Mouse (Mus musculus): ENCODE results near the gene Iqsec2. TPM values are rescaled to one million over a fixed set of nuclear protein-coding genes. Genes with fewer than 3 reads are reported as not detected.

Gene Iqsec2
- polyA plus RNA-seq, 1 experiment from 2014 or later = 3.7 TPM

DNA sequence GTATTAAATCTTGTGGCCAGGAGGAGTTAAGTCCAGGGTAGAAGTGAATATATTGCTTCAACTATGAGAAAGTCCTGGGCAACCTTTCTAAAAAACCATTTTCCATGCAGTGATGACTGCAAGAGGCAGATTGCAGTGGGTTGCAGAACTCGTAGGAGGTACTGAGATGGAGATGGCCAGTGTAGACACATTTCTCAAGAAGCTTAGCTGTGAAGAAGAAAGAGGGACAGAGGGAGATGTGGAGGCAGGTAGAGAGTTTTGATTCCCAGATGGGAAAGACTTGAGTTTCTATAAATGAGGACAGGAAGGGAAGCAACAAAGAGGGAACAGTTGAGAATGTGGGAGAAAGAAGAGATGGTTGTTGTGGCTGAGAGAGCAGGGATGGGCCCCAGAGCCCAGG, 47.2 kb downstream of the Iqsec2 start:
- WGBS (ENCODE audit: insufficient replicate concordance) = 60% methylated on average over 1 of the region's 1 CpGs
- Histone ChIP-seq H3K9ac (replicated peaks) (no peak overlapping the region), H3K36me3 (replicated peaks; ENCODE audit: insufficient read depth, low read length) (no peaks in the 10 kb centered on the region), H3K4me3 (ENCODE audit: low read depth, low read length) (no peak overlapping the region), H3K27me3 (ENCODE audit: insufficient read depth, low read length) (no peaks in the 10 kb centered on the region; the same call in 1 of the 2 replicates), H3K9me3 (ENCODE audit: low read length) (no peaks in the 10 kb centered on the region), H3K4me2 (ENCODE audit: low read depth, low read length) (no peak overlapping the region), H3K4me1 (ENCODE audit: insufficient read depth) (no peaks in the 10 kb centered on the region), H3K27ac (ENCODE audit: low read depth) (no peak overlapping the region)
- DNase-seq (no peak), ATAC-seq (no peak)
- no peak for TF ChIP-seq CTCF (IDR thresholded peaks at IDR 0.05; ENCODE audit: low read depth)
- no peak for TF ChIP-seq EP300 (IDR thresholded peaks at IDR 0.05; ENCODE audit: low read depth)

DNA sequence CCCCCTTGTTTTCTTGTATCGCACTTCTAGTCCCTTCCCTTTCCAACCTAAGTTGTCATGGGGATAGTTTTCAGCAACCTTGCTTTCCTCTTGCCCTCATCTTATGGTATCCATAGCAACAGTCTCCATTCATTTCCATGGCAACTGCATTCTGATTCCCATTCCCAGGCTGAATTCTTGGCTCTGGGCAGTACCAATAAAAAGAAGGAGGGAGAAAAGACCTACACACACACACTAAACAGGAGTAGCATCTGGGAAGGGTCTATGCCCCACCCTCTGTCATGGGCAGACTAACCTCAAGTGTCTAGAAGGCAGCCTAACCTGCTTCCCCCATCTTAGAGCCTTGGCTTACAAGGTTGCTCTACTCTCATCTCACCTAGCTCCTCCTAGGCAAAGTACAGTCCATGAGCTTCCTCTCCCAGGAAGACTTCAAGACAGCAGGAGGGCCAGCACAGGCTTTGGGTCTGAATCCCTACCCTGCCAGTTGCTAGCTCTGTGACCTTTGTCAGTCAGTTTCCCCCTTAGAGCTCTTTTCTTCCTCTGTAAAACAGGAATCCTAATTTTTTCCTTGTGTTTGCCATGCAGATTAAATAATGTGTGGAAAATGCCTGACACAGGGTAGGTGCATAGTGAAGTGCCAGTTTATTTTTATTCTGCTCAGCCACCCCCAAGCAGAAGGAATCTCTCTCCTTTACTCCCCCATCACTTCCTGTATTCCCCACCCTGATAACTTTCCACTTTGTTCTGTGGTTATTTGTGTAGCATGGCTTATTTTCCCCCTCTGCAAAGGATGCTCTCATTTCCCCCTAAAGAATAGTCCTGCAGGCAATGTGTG, 54.0 kb downstream of the Iqsec2 start:
- Histone ChIP-seq H3K36me3 (replicated peaks; ENCODE audit: insufficient read depth, low read length) (no peaks in the 10 kb centered on the region), H3K27me3 (ENCODE audit: insufficient read depth, low read length) (no peaks in the 10 kb centered on the region; the same call in 1 of the 2 replicates), H3K9me3 (ENCODE audit: low read length) (no peaks in the 10 kb centered on the region), H3K9ac (replicated peaks) (no peak overlapping the region), H3K4me3 (ENCODE audit: low read depth, low read length) (no peak overlapping the region), H3K27ac (ENCODE audit: low read depth) (no peak overlapping the region), H3K4me2 (ENCODE audit: low read depth, low read length) (no peak overlapping the region), H3K4me1 (ENCODE audit: insufficient read depth) (no peaks in the 10 kb centered on the region)
- WGBS (ENCODE audit: insufficient replicate concordance) = 68% methylated on average over 1 of the region's 1 CpGs
- TF ChIP-seq CTCF (IDR thresholded peaks at IDR 0.05; ENCODE audit: low read depth) (no peak), EP300 (IDR thresholded peaks at IDR 0.05; ENCODE audit: low read depth) (no peak)
- DNase-seq (no peak), ATAC-seq (no peak)

GRCm38 (mm10) chrX:152201737-152202421, 57.8 kb downstream of the Iqsec2 start:
- 66% methylated on average over 4 of the region's 4 CpGs for WGBS (ENCODE audit: insufficient replicate concordance)
- no peaks in the 10 kb centered on the region for H3K27me3 ChIP-seq (ENCODE audit: insufficient read depth, low read length)

GRCm38 (mm10) chrX:152202422-152203103, 58.5 kb downstream of the Iqsec2 start:
- no peak overlapping the region for H3K4me2 ChIP-seq (ENCODE audit: low read depth, low read length)
- no peak overlapping the region for H3K27ac ChIP-seq (ENCODE audit: low read depth)
- no peaks in the 10 kb centered on the region for H3K36me3 ChIP-seq (replicated peaks; ENCODE audit: insufficient read depth, low read length)
- TF ChIP-seq CTCF (IDR thresholded peaks at IDR 0.05; ENCODE audit: low read depth) = no peak
- TF ChIP-seq EP300 (IDR thresholded peaks at IDR 0.05; ENCODE audit: low read depth) = no peak
- H3K9me3 ChIP-seq (ENCODE audit: low read length) = no peaks in the 10 kb centered on the region
- ATAC-seq (no peak), DNase-seq (no peak)
- no peak overlapping the region for H3K9ac ChIP-seq (replicated peaks)
- WGBS (ENCODE audit: insufficient replicate concordance) = 44% methylated on average over 5 of the region's 8 CpGs
- H3K27me3 ChIP-seq (ENCODE audit: insufficient read depth, low read length) = no peaks in the 10 kb centered on the region
- no peak overlapping the region for H3K4me3 ChIP-seq (ENCODE audit: low read depth, low read length)
- H3K4me1 ChIP-seq (ENCODE audit: insufficient read depth) = no peaks in the 10 kb centered on the region

More at GRCm38 (mm10) chrX:152201737-152202421, 57.8 kb downstream of the Iqsec2 start:
- no peak overlapping the region for H3K27ac ChIP-seq (ENCODE audit: low read depth)
- ATAC-seq (no peak), DNase-seq (no peak)
- no peaks in the 10 kb centered on the region for H3K9me3 ChIP-seq (ENCODE audit: low read length)
- no peaks in the 10 kb centered on the region for H3K4me1 ChIP-seq (ENCODE audit: insufficient read depth)
- H3K9ac ChIP-seq (replicated peaks) = no peak overlapping the region
- no peak overlapping the region for H3K4me3 ChIP-seq (ENCODE audit: low read depth, low read length)
- no peak overlapping the region for H3K4me2 ChIP-seq (ENCODE audit: low read depth, low read length)
- TF ChIP-seq EP300 (IDR thresholded peaks at IDR 0.05; ENCODE audit: low read depth) (no peak), CTCF (IDR thresholded peaks at IDR 0.05; ENCODE audit: low read depth) (no peak)
- H3K36me3 ChIP-seq (replicated peaks; ENCODE audit: insufficient read depth, low read length) = no peaks in the 10 kb centered on the region

DNA sequence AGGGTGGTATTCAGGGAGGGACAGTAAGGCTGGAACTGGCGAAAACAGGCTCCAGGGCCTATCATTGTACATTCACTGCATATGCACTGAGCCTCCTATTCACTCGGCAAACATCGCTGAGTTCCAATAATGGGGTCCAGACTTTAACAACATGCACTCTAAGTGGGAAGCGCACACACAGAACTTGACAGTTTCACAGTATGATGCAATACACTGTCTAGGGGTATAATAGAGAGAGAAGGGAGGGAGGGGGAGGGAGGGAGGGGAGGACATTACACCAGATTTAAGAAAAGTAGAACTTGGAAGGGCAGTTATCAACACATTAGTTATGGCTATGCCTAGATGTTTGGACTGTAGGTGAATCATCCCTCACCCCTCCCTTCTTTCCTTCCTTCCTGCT, 59.2 kb downstream of the Iqsec2 start:
- Histone ChIP-seq H3K4me1 (ENCODE audit: insufficient read depth) (no peaks in the 10 kb centered on the region), H3K9ac (replicated peaks) (no peak overlapping the region), H3K4me2 (ENCODE audit: low read depth, low read length) (no peak overlapping the region), H3K27me3 (ENCODE audit: insufficient read depth, low read length) (no peaks in the 10 kb centered on the region), H3K4me3 (ENCODE audit: low read depth, low read length) (no peak overlapping the region), H3K36me3 (replicated peaks; ENCODE audit: insufficient read depth, low read length) (no peaks in the 10 kb centered on the region), H3K9me3 (ENCODE audit: low read length) (no peaks in the 10 kb centered on the region), H3K27ac (ENCODE audit: low read depth) (no peak overlapping the region)
- TF ChIP-seq CTCF (IDR thresholded peaks at IDR 0.05; ENCODE audit: low read depth) = no peak
- TF ChIP-seq EP300 (IDR thresholded peaks at IDR 0.05; ENCODE audit: low read depth) = no peak
- ATAC-seq = no peak
- WGBS (ENCODE audit: insufficient replicate concordance) = 68% methylated on average over 4 of the region's 4 CpGs
- DNase-seq = no peak

DNA sequence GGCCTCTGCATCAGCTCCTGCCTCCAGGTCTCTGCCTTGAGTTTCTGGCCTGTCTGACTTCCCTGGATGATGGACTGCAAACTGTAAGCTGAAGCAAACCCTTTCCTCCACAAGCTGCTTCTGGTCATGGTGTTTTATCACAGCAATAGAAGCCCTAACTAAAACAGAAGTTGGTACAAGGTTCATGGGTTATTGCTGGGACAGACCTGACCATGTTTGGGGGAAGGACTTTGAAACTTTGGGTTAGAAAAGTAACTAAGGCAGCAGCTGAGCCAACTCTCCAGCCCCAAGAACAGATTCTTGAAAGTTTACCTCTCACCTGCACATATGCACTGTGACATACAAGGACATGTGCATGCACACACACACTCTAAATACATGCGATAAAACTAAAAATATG, 61.4 kb downstream of the Iqsec2 start:
- no peak for ATAC-seq
- Histone ChIP-seq H3K9ac (replicated peaks) (no peak overlapping the region), H3K4me1 (ENCODE audit: insufficient read depth) (no peaks in the 10 kb centered on the region), H3K27me3 (ENCODE audit: insufficient read depth, low read length) (no peaks in the 10 kb centered on the region), H3K27ac (ENCODE audit: low read depth) (no peak overlapping the region), H3K9me3 (ENCODE audit: low read length) (no peaks in the 10 kb centered on the region), H3K4me3 (ENCODE audit: low read depth, low read length) (no peak overlapping the region), H3K4me2 (ENCODE audit: low read depth, low read length) (no peak overlapping the region), H3K36me3 (replicated peaks; ENCODE audit: insufficient read depth, low read length) (no peaks in the 10 kb centered on the region)
- TF ChIP-seq EP300 (IDR thresholded peaks at IDR 0.05; ENCODE audit: low read depth) (no peak), CTCF (IDR thresholded peaks at IDR 0.05; ENCODE audit: low read depth) (no peak)
- no peak for DNase-seq
- WGBS (ENCODE audit: insufficient replicate concordance) = 77% methylated on average over 1 of the region's 1 CpGs

Data from liver, postnatal 0 days (tissue).